Mouse (Mus musculus) monocyte, adult 5-6 weeks (primary cell): Measurements from ENCODE around the gene Gm3667. TPM values are rescaled to one million over a fixed set of nuclear protein-coding genes. Genes with fewer than 3 reads are reported as not detected.
"Not testable (repeated sequence)": the region's sequence is repeated elsewhere in the genome, so short reads cannot be mapped to it uniquely, and the experiment has no call there.

Experiments
- ATAC-seq: fragments of 153-309, 156-312 bp; replicated peaks from 2 replicates; pipeline ENCODE4 v1.8.0; 2017; ENCODE audit warnings: mild to moderate bottlenecking; ENCODE audit not compliant: low TSS enrichment, insufficient number of reproducible peaks, severe bottlenecking, poor library complexity, low FRiP score
- total RNA-seq: library from RNA; stranded (forward); fragments of 200-1000, 200-491, 200-594 nt; gene quantifications from 3 replicates; pipeline ENCODE4 v1.2.3, GENCODE M21; 2017

Gm3667 gene
- not detected in 3 replicates for total RNA-seq

GRCm38 (mm10) chr14:6889521-6890012 is at the start of gene Gm3667:
Gm3667 (minus strand) TSS chr14:6889962.
- not testable (repeated sequence) for ATAC-seq

- not testable (repeated sequence) for ATAC-seq
These were observed 10.1 kb upstream of the Gm3667 start for GRCm38 (mm10) chr14:6899881-6900280.

- not testable (repeated sequence) for ATAC-seq
These were observed 951 bp downstream of the Gm3667 start for GRCm38 (mm10) chr14:6888811-6889210.

GRCm38 (mm10) chr14:6840211-6840610 is 49.6 kb downstream of the Gm3667 start, which contains the start of gene Gm3642:
Gm3642 (minus strand) TSS chr14:6840311.
- ATAC-seq, result not testable (repeated sequence)

GRCm38 (mm10) chr14:6823297-6823696 is 66.5 kb downstream of the Gm3667 start:
- not testable (repeated sequence) for ATAC-seq

Other genes starting within 250 kb of the Gm3667 start
- gene Gm10251, start 205.8 kb downstream of the Gm3667 start, total RNA-seq, result not detected in 3 replicates
- not detected in 3 replicates for gene Gm8050, start 169.7 kb downstream of the Gm3667 start, total RNA-seq
- gene Gm3636, start 147.6 kb downstream of the Gm3667 start, total RNA-seq, result 0.78 to 1.1 TPM in 2 of 3 replicates, not detected in the other
- gene Gm8362, start 115.6 kb downstream of the Gm3667 start, total RNA-seq, result not detected in 3 replicates
- not detected in 3 replicates for gene Gm3642, start 49.7 kb downstream of the Gm3667 start, total RNA-seq
- not detected in 3 replicates for gene Gm6356, start 83.9 kb upstream of the Gm3667 start, total RNA-seq
- not detected in 3 replicates for gene Gm10406, start 137.5 kb upstream of the Gm3667 start, total RNA-seq
- not detected in 3 replicates for gene Gm3685, start 155.0 kb upstream of the Gm3667 start, total RNA-seq
- gene Gm3696, start 210.7 kb upstream of the Gm3667 start, total RNA-seq, result 0.96 TPM in 1 of 3 replicates, not detected in the others
- gene Gm6676, start 235.4 kb upstream of the Gm3667 start, total RNA-seq, result not detected in 3 replicates